Mouse (Mus musculus) adrenal gland, adult 2 months (tissue): ENCODE results near the gene Slc27a4. TPM values are rescaled to one million over a fixed set of nuclear protein-coding genes. Genes with fewer than 3 reads are reported as not detected.

Source experiments
- DNase-seq: peaks from one replicate; pipeline ENCODE4 v3.0.0; 2021
- microRNA-seq, 2 experiments: library from miRNA; unstranded; fragments of <30 nt; microRNA quantifications; one replicate each; pipeline ENCODE4 v1.2.0; 2021
- polyA plus RNA-seq: library from polyadenylated mRNA; depleted of rRNA; stranded (reverse); fragments of >200 nt; gene quantifications from 2 replicates; pipeline ENCODE4 v1.2.3, GENCODE M21; 2012; rRNA removed
- total RNA-seq, 2 experiments: library from RNA; stranded (reverse); gene quantifications; 2 replicates each; pipeline ENCODE4 v1.2.3; 2021

Gene Slc27a4
- total and polyA plus RNA-seq, 3 experiments: 34.6 to 49.0 (median 39.4) TPM

GRCm38 (mm10) chr2:29856451-29857260 lies 54.2 kb downstream of the Slc27a4 start:
- DNase-seq: no peak

GRCm38 (mm10) chr2:29857341-29857740 lies 54.9 kb downstream of the Slc27a4 start:
- DNase-seq: no peak

GRCm38 (mm10) chr2:29857967-29858366 lies 55.5 kb downstream of the Slc27a4 start:
- no peak for DNase-seq

- no peak for DNase-seq
Measured at GRCm38 (mm10) chr2:29858748-29859473, 56.5 kb downstream of the Slc27a4 start.

DNA sequence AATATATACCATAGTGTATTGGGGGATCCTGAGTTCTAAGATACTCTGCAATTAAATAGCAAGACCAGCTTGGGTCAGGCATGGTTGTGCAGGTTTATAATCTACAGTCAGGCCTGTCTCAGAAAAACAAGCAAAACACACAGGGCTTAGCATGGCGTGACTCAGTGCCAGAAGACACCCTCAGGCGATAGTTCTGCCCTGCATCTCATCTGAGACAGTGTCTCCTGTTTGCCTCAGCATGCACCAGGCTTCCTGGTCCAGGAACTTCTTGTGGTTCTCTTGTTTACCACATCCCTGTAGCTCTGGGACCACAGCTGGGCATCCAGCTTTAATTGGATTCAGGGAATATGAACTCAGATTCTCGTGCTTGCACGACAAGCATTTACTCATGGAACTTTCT lies 62.7 kb downstream of the Slc27a4 start:
- DNase-seq: no peak

Small RNAs within 50 kb of the gene (microRNA-seq; reads per million reads assigned to microRNA genes)
- gene Mir219a-2: 0 reads per million in 2 experiments
- 0 reads per million in 2 experiments for gene Mir219b

Other genes with a start within 250 kb of the Slc27a4 start
- gene Rapgef1, start 182.9 kb upstream of the Slc27a4 start, total RNA-seq: 10 to 100 TPM; 46.2 to 48.2 TPM
- 44.1 and 50.9 TPM in 2 replicates for gene Rapgef1, start 182.9 kb upstream of the Slc27a4 start, polyA plus RNA-seq
- not detected for gene Gm13420, start 50.9 kb upstream of the Slc27a4 start, total RNA-seq
- gene Gm13420, start 50.9 kb upstream of the Slc27a4 start, polyA plus RNA-seq: 0.16 TPM in 1 of 2 replicates, not detected in the other
- gene Gm13547, start 43.3 kb upstream of the Slc27a4 start, total RNA-seq: not detected
- not detected in 2 replicates for gene Gm13547, start 43.3 kb upstream of the Slc27a4 start, polyA plus RNA-seq
- 10 to 100 TPM; 20.2 to 21.6 TPM for gene Coq4, start 15.1 kb upstream of the Slc27a4 start, total RNA-seq
- 191 and 216 TPM in 2 replicates for gene Coq4, start 15.1 kb upstream of the Slc27a4 start, polyA plus RNA-seq
- 10 to 100 TPM; 39.3 to 42.8 TPM for gene Trub2, start 14.1 kb upstream of the Slc27a4 start, total RNA-seq
- 25.6 and 30.7 TPM in 2 replicates for gene Trub2, start 14.1 kb upstream of the Slc27a4 start, polyA plus RNA-seq
- 10 to 100 TPM; 34.0 to 42.8 TPM for gene Urm1, start 17.4 kb downstream of the Slc27a4 start, total RNA-seq
- gene Urm1, start 17.4 kb downstream of the Slc27a4 start, polyA plus RNA-seq: 58.9 and 62.1 TPM in 2 replicates
- gene Cercam, start 66.5 kb downstream of the Slc27a4 start, total RNA-seq: 10 to 100 TPM in 1 of 2 experiments, 1 to 10 TPM in 1; 5.3 to 19.1 TPM
- 25.3 and 26.6 TPM in 2 replicates for gene Cercam, start 66.5 kb downstream of the Slc27a4 start, polyA plus RNA-seq
- gene Odf2, start 86.6 kb downstream of the Slc27a4 start, total RNA-seq: 10 to 100 TPM; 32.8 to 35.7 TPM
- gene Odf2, start 86.6 kb downstream of the Slc27a4 start, polyA plus RNA-seq: 27.8 and 29.6 TPM in 2 replicates
- gene Gle1, start 132.8 kb downstream of the Slc27a4 start, total RNA-seq: 10 to 100 TPM; 33.0 to 33.5 TPM
- 9.5 and 12.2 TPM in 2 replicates for gene Gle1, start 132.8 kb downstream of the Slc27a4 start, polyA plus RNA-seq
- gene Sptan1, start 162.9 kb downstream of the Slc27a4 start, total RNA-seq: 100 to 1,000 TPM; 192 to 206 TPM
- gene Sptan1, start 162.9 kb downstream of the Slc27a4 start, polyA plus RNA-seq: 70.2 and 77.0 TPM in 2 replicates
- gene Wdr34, start 246.2 kb downstream of the Slc27a4 start, total RNA-seq: 10 to 100 TPM; 14.7 to 22.0 TPM
- gene Wdr34, start 246.2 kb downstream of the Slc27a4 start, polyA plus RNA-seq: 59.2 and 62.5 TPM in 2 replicates